22 mouse cellular contexts compared by ENCODE assay signal in the genomic region with DNA sequence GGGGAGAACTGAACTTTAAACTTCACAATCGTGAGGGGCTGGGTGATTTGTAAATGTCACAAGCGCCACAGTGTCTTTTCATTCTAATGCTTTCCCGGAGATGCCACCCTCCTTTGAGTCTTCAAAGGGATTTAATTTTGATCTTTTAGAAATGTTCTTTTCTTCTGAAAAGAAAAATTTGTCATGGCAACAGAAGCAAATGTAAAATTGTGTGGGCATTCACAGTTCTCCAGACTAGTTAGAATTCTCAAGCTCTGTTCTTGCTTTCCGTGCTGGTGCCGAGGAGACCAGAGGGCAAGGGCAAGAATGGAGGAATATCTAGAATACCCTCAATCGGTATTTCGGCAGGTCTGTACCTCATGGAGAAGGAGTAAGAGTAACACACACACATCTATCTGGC.
DNase-seq lines count a peak whose midpoint lies in the region; TF ChIP-seq lines count a peak whose summit lies in the region.
"Had no signal": no experiment of that assay in that cellular context is flagged by ENCODE, and none has a peak within 500 bp of the region (broad histone marks: within the 10 kb centered on the region; RNA-seq: fewer than 3 reads in every experiment).

No protein-coding gene starts in this region.

- no peak overlapping the region for H3K4me3 ChIP-seq in layer of hippocampus, adult 2 months
- H3K4me3 ChIP-seq in cortical plate, adult 2 months (ENCODE audit: insufficient read depth, low read length) = no peak overlapping the region
- H3K4me3 ChIP-seq: embryonic facial prominence, embryonic 10.5 days; embryonic facial prominence, embryonic 12.5 days; forebrain, embryonic 13.5 days; forebrain, embryonic 15.5 days had no signal

- intact Hi-C loops in left cerebral cortex, postnatal 14 days (cut with DNase I) = loop anchor here (5.0 to 10.0 kb wide), 2 partner anchors 55 to 248 kb away; no protein-coding TSS in a partner anchor

- H3K4me1 ChIP-seq in cortical plate, adult 2 months (ENCODE audit: control insufficient read depth, insufficient read depth, low read length) = peaks cover 8% of the 10 kb centered on the region

- DNase-seq in layer of hippocampus, adult 2 months (ENCODE audit: low spot score in 2 of 2) = no peak
- DNase-seq in layer of hippocampus, adult 8-10 months (ENCODE audit: low spot score in 2 of 2) = no peak
- DNase-seq in left cerebral cortex, postnatal 14 days (ENCODE audit: low spot score in 2 of 2) = peak; percentile 17 to 56
- no peak for DNase-seq in left cerebral cortex, adult 11 months (ENCODE audit: low spot score)
- DNase-seq in right cerebral cortex, adult 2 months (ENCODE audit: low spot score in 2 of 2) = peak; percentile 21 to 26
- DNase-seq in right cerebral cortex, postnatal 25 days = no peak
- no peak for DNase-seq in adrenal gland, postnatal 36 days
- DNase-seq: adrenal gland, adult 2 months; adrenal gland, postnatal 10 days; adrenal gland, postnatal 25 days; cerebellum, adult 11 months; cerebellum, adult 18-20 months; cerebellum, adult 8-10 months; cerebellum, adult 9-11 months; cerebellum, postnatal 14 days; cerebellum, postnatal 36 days; forebrain, postnatal 0 days had no signal

- TF ChIP-seq CTCF in layer of hippocampus, adult 2 months (conservative IDR thresholded peaks at IDR 0.05) = no peak
- no peak for TF ChIP-seq CTCF in cortical plate, adult 2 months (IDR thresholded peaks at IDR 0.05; ENCODE audit: extremely low read depth, insufficient read depth, low read length)

- TF ChIP-seq POLR2A in cortical plate, adult 2 months (IDR thresholded peaks at IDR 0.05; ENCODE audit: extremely low read depth, insufficient read depth, low read length) = no peak

- H3K27ac ChIP-seq in layer of hippocampus, adult 2 months = peak overlapping the region; percentile 24
- 0 out of 2 replicates have a peak overlapping the region, but pooled peaks have one; percentile 56 for H3K27ac ChIP-seq in cortical plate, adult 2 months (ENCODE audit: insufficient read depth, low read length)
- H3K27ac ChIP-seq: embryonic facial prominence, embryonic 10.5 days; embryonic facial prominence, embryonic 12.5 days; forebrain, embryonic 13.5 days; forebrain, embryonic 15.5 days had no signal

Comparison
In these comparisons a context has a peak if more than half of its experiments do, and no peak if none do; other contexts are left out.
1. DNase-seq: peak in left cerebral cortex, postnatal 14 days (2 of 2) and right cerebral cortex, adult 2 months (2 of 2); none in layer of hippocampus, adult 2 months (0 of 2), layer of hippocampus, adult 8-10 months (0 of 2), left cerebral cortex, adult 11 months (single experiment), right cerebral cortex, postnatal 25 days (single experiment) and adrenal gland, postnatal 36 days (0 of 2).